Mouse (Mus musculus): ENCODE measurements around the gene Srd5a1. TPM values are rescaled to one million over a fixed set of nuclear protein-coding genes. Genes with fewer than 3 reads are reported as not detected.
A peak's percentile ranks its signal among the peaks of the same experiment; 100 is the strongest.
"Not testable (repeated sequence)": the region's sequence is repeated elsewhere in the genome, so short reads cannot be mapped to it uniquely, and the experiment has no call there.

Gene Srd5a1
- polyA plus RNA-seq, 1 experiment from 2014 or later, result 27.9 TPM

DNA sequence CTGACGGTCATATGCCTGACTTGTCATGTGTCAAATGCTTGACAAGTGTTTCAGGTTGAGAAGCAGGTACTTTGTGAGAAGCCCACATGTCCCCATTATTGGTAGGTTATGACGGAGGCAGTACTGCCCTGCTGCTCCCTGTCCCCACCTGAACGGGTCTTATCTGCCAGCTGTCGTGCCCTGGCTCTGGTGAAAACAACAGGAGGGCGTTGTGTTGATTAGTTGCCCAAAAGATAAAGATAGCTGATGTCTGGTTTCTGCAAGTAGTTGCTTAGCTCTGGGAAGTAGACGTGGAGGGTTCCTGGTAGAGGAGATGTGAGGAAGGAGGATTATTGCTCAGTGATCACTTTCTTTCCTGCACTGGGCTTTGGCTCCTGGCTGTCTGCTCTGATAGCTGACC, 5.5 kb upstream of the Srd5a1 start:
- 92% methylated on average over 6 of the region's 6 CpGs for WGBS

DNA sequence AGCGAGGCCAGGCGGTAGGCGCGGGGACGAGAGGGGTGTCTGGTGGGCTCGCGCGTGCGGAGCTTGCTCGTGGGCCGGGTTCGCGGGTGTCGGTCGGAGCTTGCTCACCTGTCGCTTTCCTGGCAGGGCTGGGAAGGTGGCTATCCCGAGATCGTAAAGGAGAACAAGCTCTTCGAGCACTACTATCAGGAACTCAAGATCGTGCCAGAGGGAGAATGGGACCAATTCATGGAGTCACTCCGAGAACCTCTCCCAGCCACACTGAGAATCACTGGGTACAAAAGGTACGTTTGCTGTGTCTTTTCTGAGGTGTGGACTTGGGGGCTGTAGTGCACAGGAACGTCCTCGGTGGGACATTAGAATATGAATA, 918 bp upstream of the Srd5a1 start:
- Histone ChIP-seq H3K4me3 (peak overlapping the region; percentile 97), H3K27ac (replicated peaks) (peak overlapping the region; percentile 84), H3K4me2 (peak overlapping the region; percentile 96), H3K4me1 (replicated peaks) (peaks cover 18% of the 10 kb centered on the region), H3K9ac (peak overlapping the region; percentile 71), H3K36me3 (peaks cover 33% of the 10 kb centered on the region), H3K27me3 (no peaks in the 10 kb centered on the region), H3K9me3 (no peaks in the 10 kb centered on the region)
- no peak for ATAC-seq (ENCODE audit: low FRiP score, low read depth)
- under 1% methylated on average over 24 of the region's 24 CpGs for WGBS

More for the DNA sequence above, 5.5 kb upstream of the Srd5a1 start:
- Histone ChIP-seq H3K9me3 (no peaks in the 10 kb centered on the region), H3K27ac (replicated peaks) (no peak overlapping the region), H3K27me3 (no peaks in the 10 kb centered on the region), H3K36me3 (peaks cover 69% of the 10 kb centered on the region), H3K4me3 (no peak overlapping the region), H3K4me2 (no peak overlapping the region), H3K4me1 (replicated peaks) (peaks cover 12% of the 10 kb centered on the region), H3K9ac (no peak overlapping the region)
- no peak for ATAC-seq (ENCODE audit: low FRiP score, low read depth)

GRCm38 (mm10) chr13:69610751-69611397, 368 bp downstream of the Srd5a1 start:
- peaks cover 21% of the 10 kb centered on the region for H3K36me3 ChIP-seq
- peak overlapping the region; percentile 96 for H3K4me2 ChIP-seq
- no peak; the same call in 1 of the 2 replicates for ATAC-seq (ENCODE audit: low FRiP score, low read depth)
- no peaks in the 10 kb centered on the region for H3K9me3 ChIP-seq
- H3K9ac ChIP-seq, result peak overlapping the region; percentile 56
- no peaks in the 10 kb centered on the region for H3K27me3 ChIP-seq
- peak overlapping the region; percentile 97 for H3K4me3 ChIP-seq
- H3K4me1 ChIP-seq (replicated peaks), result peaks cover 18% of the 10 kb centered on the region
- peak overlapping the region; percentile 58 for H3K27ac ChIP-seq (replicated peaks)
- WGBS, result under 1% methylated on average over 40 of the region's 40 CpGs

- H3K4me1 ChIP-seq (replicated peaks), result peaks cover 18% of the 10 kb centered on the region
- H3K4me2 ChIP-seq, result no peak overlapping the region
- H3K27me3 ChIP-seq, result no peaks in the 10 kb centered on the region
- WGBS, result 92% methylated on average over 8 of the region's 8 CpGs
- ATAC-seq (ENCODE audit: low FRiP score, low read depth), result no peak
- 0 out of 2 replicates have a peak, but pooled peaks cover 4% of the 10 kb centered on the region for H3K36me3 ChIP-seq
- no peak overlapping the region for H3K4me3 ChIP-seq
- no peak overlapping the region for H3K27ac ChIP-seq (replicated peaks)
- no peaks in the 10 kb centered on the region for H3K9me3 ChIP-seq
- no peak overlapping the region for H3K9ac ChIP-seq
Measured at GRCm38 (mm10) chr13:69608734-69609133, 2.5 kb downstream of the Srd5a1 start.

DNA sequence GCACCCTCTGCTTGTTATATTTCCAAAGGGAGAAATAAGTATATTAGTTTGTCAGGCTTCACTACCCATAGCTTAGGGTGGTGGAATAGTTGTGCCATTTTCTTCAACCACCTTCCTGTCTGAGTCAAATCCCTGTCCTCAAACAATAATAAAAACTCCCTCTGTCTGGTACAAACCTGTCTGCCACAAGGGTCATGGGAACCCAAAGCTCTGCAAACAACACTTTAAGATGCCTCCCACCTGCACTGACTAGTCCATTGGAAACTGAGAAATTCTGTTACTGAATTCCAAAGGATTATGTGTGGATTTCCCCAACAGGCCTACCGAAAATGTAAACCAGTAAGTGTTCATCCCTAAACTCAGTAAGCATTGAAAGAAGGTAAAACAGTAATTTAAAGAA, 6.6 kb downstream of the Srd5a1 start:
- 93% methylated on average over 1 of the region's 1 CpGs for WGBS
- no peaks in the 10 kb centered on the region for H3K27me3 ChIP-seq
- H3K9me3 ChIP-seq, result no peaks in the 10 kb centered on the region
- H3K9ac ChIP-seq, result no peak overlapping the region
- no peak overlapping the region for H3K4me2 ChIP-seq
- no peak overlapping the region for H3K4me3 ChIP-seq
- no peak overlapping the region for H3K27ac ChIP-seq (replicated peaks)
- H3K4me1 ChIP-seq (replicated peaks), result no peaks in the 10 kb centered on the region
- no peak for ATAC-seq (ENCODE audit: low FRiP score, low read depth)
- H3K36me3 ChIP-seq, result no peaks in the 10 kb centered on the region

DNA sequence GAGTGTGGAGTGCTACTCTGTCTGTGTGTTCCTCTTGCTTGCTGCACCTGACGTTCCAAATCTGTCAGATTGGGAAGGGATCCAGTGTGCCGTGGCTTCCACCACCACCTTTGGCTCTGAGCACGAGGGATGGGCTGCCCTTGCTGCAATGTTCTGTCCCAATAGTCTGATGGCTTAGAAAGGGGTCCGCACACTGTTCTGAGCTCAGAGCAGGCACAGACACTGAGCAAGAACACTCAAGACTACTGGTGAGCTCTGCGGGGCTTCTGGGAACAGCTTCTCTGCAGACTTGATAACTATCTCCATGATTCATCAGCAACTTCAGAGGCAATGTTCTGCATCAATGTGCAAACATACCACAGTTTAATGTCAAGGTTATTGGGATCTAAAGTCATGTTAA, 9.9 kb downstream of the Srd5a1 start:
- ATAC-seq (ENCODE audit: low FRiP score, low read depth), result no peak

GRCm38 (mm10) chr13:69600863-69601262, 10.4 kb downstream of the Srd5a1 start:
- H3K9ac ChIP-seq; ATAC-seq (ENCODE audit: low FRiP score, low read depth); H3K4me2 ChIP-seq; H3K4me1 ChIP-seq (replicated peaks); H3K27me3 ChIP-seq; H3K36me3 ChIP-seq; H3K9me3 ChIP-seq; H3K27ac ChIP-seq (replicated peaks); H3K4me3 ChIP-seq: not testable (repeated sequence)
- 94% methylated on average over 5 of the region's 5 CpGs for WGBS

More for the DNA sequence above, 9.9 kb downstream of the Srd5a1 start:
- no peak overlapping the region for H3K4me3 ChIP-seq
- no peak overlapping the region for H3K9ac ChIP-seq
- H3K4me1 ChIP-seq (replicated peaks), result no peaks in the 10 kb centered on the region
- no peaks in the 10 kb centered on the region for H3K36me3 ChIP-seq
- no peak overlapping the region for H3K27ac ChIP-seq (replicated peaks)
- H3K4me2 ChIP-seq, result no peak overlapping the region
- H3K27me3 ChIP-seq, result no peaks in the 10 kb centered on the region
- no peaks in the 10 kb centered on the region for H3K9me3 ChIP-seq
- whole genome bisulfite sequencing, result 93% methylated on average over 5 of the region's 5 CpGs

DNA sequence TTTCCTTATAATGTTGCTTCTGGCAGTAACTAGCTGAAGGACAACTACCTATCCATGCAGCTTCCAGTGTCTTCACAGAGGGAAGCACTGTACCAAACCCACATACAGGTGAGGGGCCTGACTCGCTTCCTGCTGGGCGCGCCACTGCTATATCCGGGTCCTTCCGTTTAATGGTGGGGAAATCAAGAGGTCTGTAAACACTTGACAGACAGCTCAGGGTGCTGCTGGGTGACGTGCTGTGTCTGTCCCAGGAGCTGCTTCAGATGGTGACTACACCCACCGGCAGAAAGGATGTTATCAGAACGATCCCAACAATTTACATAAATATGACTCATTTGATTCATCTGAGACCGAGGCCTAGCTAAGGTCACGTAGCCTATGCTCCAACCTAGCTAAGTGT, 12.4 kb downstream of the Srd5a1 start:
- ATAC-seq (ENCODE audit: low FRiP score, low read depth), result no peak
- no peaks in the 10 kb centered on the region for H3K27me3 ChIP-seq
- WGBS, result 93% methylated on average over 10 of the region's 10 CpGs
- no peaks in the 10 kb centered on the region for H3K9me3 ChIP-seq
- no peaks in the 10 kb centered on the region for H3K4me1 ChIP-seq (replicated peaks)
- H3K4me2 ChIP-seq, result no peak overlapping the region
- no peak overlapping the region for H3K9ac ChIP-seq
- no peaks in the 10 kb centered on the region for H3K36me3 ChIP-seq
- no peak overlapping the region for H3K4me3 ChIP-seq
- H3K27ac ChIP-seq (replicated peaks), result no peak overlapping the region

- Histone ChIP-seq H3K4me3 (no peak overlapping the region), H3K9me3 (no peaks in the 10 kb centered on the region), H3K27me3 (no peaks in the 10 kb centered on the region), H3K4me2 (no peak overlapping the region), H3K9ac (no peak overlapping the region), H3K27ac (replicated peaks) (no peak overlapping the region), H3K4me1 (replicated peaks) (no peaks in the 10 kb centered on the region), H3K36me3 (no peaks in the 10 kb centered on the region)
- no peak for ATAC-seq (ENCODE audit: low FRiP score, low read depth)
- WGBS, result 97% methylated on average over 2 of the region's 2 CpGs
Measured at GRCm38 (mm10) chr13:69596515-69596914, 14.7 kb downstream of the Srd5a1 start.

DNA sequence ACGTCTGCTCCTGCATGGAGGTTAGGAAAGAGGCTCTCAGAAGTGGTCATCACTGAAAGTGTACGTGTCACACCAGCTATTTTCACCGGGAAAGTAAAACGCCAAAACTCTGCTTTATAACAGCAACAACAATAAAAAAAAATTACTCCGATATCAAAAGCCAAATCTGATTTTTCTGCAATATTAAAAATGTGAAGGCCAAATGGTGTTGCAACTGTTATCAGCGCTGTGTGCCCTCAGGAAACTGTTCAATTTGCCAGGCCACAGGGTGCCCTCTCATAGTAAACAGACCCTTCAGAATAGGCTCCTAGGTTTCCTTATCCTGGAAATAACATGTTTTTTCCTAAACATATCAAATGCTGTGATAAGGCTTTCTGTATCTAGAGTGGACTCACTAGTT, 15.3 kb downstream of the Srd5a1 start:
- Histone ChIP-seq H3K9me3 (no peaks in the 10 kb centered on the region), H3K27me3 (no peaks in the 10 kb centered on the region), H3K4me3 (no peak overlapping the region), H3K27ac (replicated peaks) (no peak overlapping the region), H3K9ac (no peak overlapping the region), H3K36me3 (no peaks in the 10 kb centered on the region), H3K4me2 (no peak overlapping the region), H3K4me1 (replicated peaks) (no peaks in the 10 kb centered on the region)
- whole genome bisulfite sequencing, result 92% methylated on average over 6 of the region's 6 CpGs
- ATAC-seq (ENCODE audit: low FRiP score, low read depth), result no peak

- Histone ChIP-seq H3K36me3 (no peaks in the 10 kb centered on the region), H3K4me2 (no peak overlapping the region), H3K4me3 (no peak overlapping the region), H3K27ac (replicated peaks) (no peak overlapping the region), H3K9me3 (no peaks in the 10 kb centered on the region), H3K4me1 (replicated peaks) (no peaks in the 10 kb centered on the region), H3K27me3 (no peaks in the 10 kb centered on the region), H3K9ac (no peak overlapping the region)
- no peak for ATAC-seq (ENCODE audit: low FRiP score, low read depth)
- 86% methylated on average over 7 of the region's 7 CpGs for WGBS
Measured at GRCm38 (mm10) chr13:69594577-69595256, 16.5 kb downstream of the Srd5a1 start.

DNA sequence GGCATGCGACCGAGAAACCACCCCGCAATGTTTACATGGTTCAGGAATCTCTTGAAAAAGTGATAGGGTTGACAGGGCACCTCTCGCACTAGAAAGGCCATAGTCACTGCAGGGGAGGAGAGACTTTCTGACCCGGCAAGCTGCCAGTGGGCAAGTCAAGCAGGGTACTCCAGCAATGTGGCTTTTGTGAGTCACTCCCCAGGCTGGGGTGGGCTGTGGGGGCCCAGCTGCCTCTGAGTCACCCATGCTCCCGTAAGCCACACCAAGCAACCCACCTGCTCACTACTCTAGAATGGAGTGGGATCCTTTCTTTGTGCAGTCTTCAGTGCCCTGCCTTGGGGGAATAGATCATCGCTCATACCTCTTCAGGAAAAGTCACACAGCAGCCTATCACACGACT, 17.8 kb downstream of the Srd5a1 start:
- Histone ChIP-seq H3K36me3 (no peaks in the 10 kb centered on the region), H3K9ac (no peak overlapping the region), H3K27ac (replicated peaks) (no peak overlapping the region), H3K9me3 (no peaks in the 10 kb centered on the region), H3K27me3 (no peaks in the 10 kb centered on the region), H3K4me2 (no peak overlapping the region), H3K4me1 (replicated peaks) (no peaks in the 10 kb centered on the region), H3K4me3 (no peak overlapping the region)
- ATAC-seq (ENCODE audit: low FRiP score, low read depth), result no peak
- 89% methylated on average over 8 of the region's 8 CpGs for WGBS

Data from hindbrain, embryonic 15.5 days (tissue).